Mouse (Mus musculus) midbrain, embryonic 16.5 days (tissue): Measurements from ENCODE around the gene Gnl3l. TPM values are rescaled to one million over a fixed set of nuclear protein-coding genes. Genes with fewer than 3 reads are reported as not detected.

Experiments
- polyA plus RNA-seq: library from polyadenylated mRNA; unstranded; fragments of >200 nt; fragmentation: Nextera tagmentation; extraction: Ambion mirVana; gene quantifications from 2 replicates; pipeline ENCODE4 v1.2.1, GENCODE M21; 2015

Gnl3l gene
- polyA plus RNA-seq, 1 experiment from 2014 or later = 95.9 TPM

Other genes starting within 250 kb of the Gnl3l start
- 438 and 474 TPM in 2 replicates for gene Maged2, start 203.0 kb downstream of the Gnl3l start, polyA plus RNA-seq
- 13.1 and 13.4 TPM in 2 replicates for gene Fgd1, start 28.8 kb upstream of the Gnl3l start, polyA plus RNA-seq
- gene Tsr2, start 79.2 kb upstream of the Gnl3l start, polyA plus RNA-seq = 38.2 and 38.8 TPM in 2 replicates
- gene Wnk3, start 180.8 kb upstream of the Gnl3l start, polyA plus RNA-seq = 16.8 and 20.1 TPM in 2 replicates